Mouse (Mus musculus): ENCODE results near the gene Tph1. TPM values are rescaled to one million over a fixed set of nuclear protein-coding genes. Genes with fewer than 3 reads are reported as not detected.

The Tph1 gene
- polyA plus RNA-seq, 1 experiment from 2014 or later: 1.1 TPM

GRCm38 (mm10) chr7:46612421-46612937 lies 59.9 kb downstream of the Tph1 start:
- Histone ChIP-seq H3K9me3 (ENCODE audit: control insufficient read depth, low read length) (no peaks in the 10 kb centered on the region), H3K27ac (ENCODE audit: low read depth, low read length) (no peak overlapping the region), H3K4me1 (ENCODE audit: control insufficient read depth, insufficient read depth, low read length) (peaks cover 10% of the 10 kb centered on the region; the same call in 1 of the 2 replicates), H3K36me3 (ENCODE audit: control insufficient read depth, insufficient read depth, low read length) (no peaks in the 10 kb centered on the region), H3K4me3 (ENCODE audit: low read length) (no peak overlapping the region), H3K4me2 (replicated peaks; ENCODE audit: low read depth, low read length) (no peak overlapping the region), H3K27me3 (ENCODE audit: control insufficient read depth, insufficient read depth, low read length) (no peaks in the 10 kb centered on the region), H3K9ac (ENCODE audit: low read depth, low read length) (no peak overlapping the region)
- WGBS: 54% methylated on average over 6 of the region's 6 CpGs
- no peak for ATAC-seq (ENCODE audit: low FRiP score, low TSS enrichment)

GRCm38 (mm10) chr7:46611970-46612369 lies 60.4 kb downstream of the Tph1 start:
- no peak overlapping the region for H3K27ac ChIP-seq (ENCODE audit: low read depth, low read length)
- H3K36me3 ChIP-seq (ENCODE audit: control insufficient read depth, insufficient read depth, low read length): no peaks in the 10 kb centered on the region
- peaks cover 10% of the 10 kb centered on the region; the same call in 1 of the 2 replicates for H3K4me1 ChIP-seq (ENCODE audit: control insufficient read depth, insufficient read depth, low read length)
- 64% methylated on average over 9 of the region's 9 CpGs for WGBS
- H3K9me3 ChIP-seq (ENCODE audit: control insufficient read depth, low read length): no peaks in the 10 kb centered on the region
- H3K4me2 ChIP-seq (replicated peaks; ENCODE audit: low read depth, low read length): no peak overlapping the region
- no peaks in the 10 kb centered on the region for H3K27me3 ChIP-seq (ENCODE audit: control insufficient read depth, insufficient read depth, low read length)
- H3K9ac ChIP-seq (ENCODE audit: low read depth, low read length): no peak overlapping the region
- no peak for ATAC-seq (ENCODE audit: low FRiP score, low TSS enrichment)
- H3K4me3 ChIP-seq (ENCODE audit: low read length): no peak overlapping the region

GRCm38 (mm10) chr7:46609317-46609716 lies 63.0 kb downstream of the Tph1 start:
- WGBS: 96% methylated on average over 4 of the region's 4 CpGs
- no peak for ATAC-seq (ENCODE audit: low FRiP score, low TSS enrichment)
- H3K27me3 ChIP-seq (ENCODE audit: control insufficient read depth, insufficient read depth, low read length): no peaks in the 10 kb centered on the region
- H3K9me3 ChIP-seq (ENCODE audit: control insufficient read depth, low read length): no peaks in the 10 kb centered on the region
- H3K9ac ChIP-seq (ENCODE audit: low read depth, low read length): no peak overlapping the region
- H3K36me3 ChIP-seq (ENCODE audit: control insufficient read depth, insufficient read depth, low read length): no peaks in the 10 kb centered on the region
- H3K4me3 ChIP-seq (ENCODE audit: low read length): no peak overlapping the region
- H3K27ac ChIP-seq (ENCODE audit: low read depth, low read length): no peak overlapping the region
- peaks cover 5% of the 10 kb centered on the region; the same call in 1 of the 2 replicates for H3K4me1 ChIP-seq (ENCODE audit: control insufficient read depth, insufficient read depth, low read length)
- no peak overlapping the region for H3K4me2 ChIP-seq (replicated peaks; ENCODE audit: low read depth, low read length)

- WGBS: 55% methylated on average over 11 of the region's 11 CpGs
- Histone ChIP-seq H3K36me3 (ENCODE audit: control insufficient read depth, insufficient read depth, low read length) (no peaks in the 10 kb centered on the region), H3K4me2 (replicated peaks; ENCODE audit: low read depth, low read length) (no peak overlapping the region), H3K4me1 (ENCODE audit: control insufficient read depth, insufficient read depth, low read length) (no peaks in the 10 kb centered on the region), H3K9ac (ENCODE audit: low read depth, low read length) (no peak overlapping the region), H3K27ac (ENCODE audit: low read depth, low read length) (no peak overlapping the region), H3K4me3 (ENCODE audit: low read length) (no peak overlapping the region), H3K27me3 (ENCODE audit: control insufficient read depth, insufficient read depth, low read length) (no peaks in the 10 kb centered on the region), H3K9me3 (ENCODE audit: control insufficient read depth, low read length) (no peaks in the 10 kb centered on the region)
- peak; percentile 22; the same call in 1 of the 2 replicates for ATAC-seq (ENCODE audit: low FRiP score, low TSS enrichment)
These were observed 64.8 kb downstream of the Tph1 start for GRCm38 (mm10) chr7:46607428-46608055.

- H3K36me3 ChIP-seq (ENCODE audit: control insufficient read depth, insufficient read depth, low read length): no peaks in the 10 kb centered on the region
- no peaks in the 10 kb centered on the region for H3K27me3 ChIP-seq (ENCODE audit: control insufficient read depth, insufficient read depth, low read length)
- H3K4me2 ChIP-seq (replicated peaks; ENCODE audit: low read depth, low read length): no peak overlapping the region
- H3K27ac ChIP-seq (ENCODE audit: low read depth, low read length): no peak overlapping the region
- no peak overlapping the region for H3K9ac ChIP-seq (ENCODE audit: low read depth, low read length)
- peak; percentile 66 for ATAC-seq (ENCODE audit: low FRiP score, low TSS enrichment)
- no peaks in the 10 kb centered on the region for H3K4me1 ChIP-seq (ENCODE audit: control insufficient read depth, insufficient read depth, low read length)
- no peak overlapping the region for H3K4me3 ChIP-seq (ENCODE audit: low read length)
- no peaks in the 10 kb centered on the region for H3K9me3 ChIP-seq (ENCODE audit: control insufficient read depth, low read length)
- 52% methylated on average over 8 of the region's 8 CpGs for WGBS
These were observed 65.3 kb downstream of the Tph1 start for GRCm38 (mm10) chr7:46607031-46607426.

GRCm38 (mm10) chr7:46606391-46607030 lies 65.8 kb downstream of the Tph1 start:
- no peaks in the 10 kb centered on the region for H3K9me3 ChIP-seq (ENCODE audit: control insufficient read depth, low read length)
- H3K4me3 ChIP-seq (ENCODE audit: low read length): no peak overlapping the region
- no peaks in the 10 kb centered on the region for H3K4me1 ChIP-seq (ENCODE audit: control insufficient read depth, insufficient read depth, low read length)
- H3K4me2 ChIP-seq (replicated peaks; ENCODE audit: low read depth, low read length): no peak overlapping the region
- peak; percentile 59 for ATAC-seq (ENCODE audit: low FRiP score, low TSS enrichment)
- no peak overlapping the region for H3K9ac ChIP-seq (ENCODE audit: low read depth, low read length)
- H3K27ac ChIP-seq (ENCODE audit: low read depth, low read length): no peak overlapping the region
- WGBS: 78% methylated on average over 7 of the region's 7 CpGs
- no peaks in the 10 kb centered on the region for H3K27me3 ChIP-seq (ENCODE audit: control insufficient read depth, insufficient read depth, low read length)
- H3K36me3 ChIP-seq (ENCODE audit: control insufficient read depth, insufficient read depth, low read length): no peaks in the 10 kb centered on the region

GRCm38 (mm10) chr7:46603051-46603450 lies 69.3 kb downstream of the Tph1 start:
- H3K9ac ChIP-seq (ENCODE audit: low read depth, low read length): no peak overlapping the region
- no peaks in the 10 kb centered on the region for H3K36me3 ChIP-seq (ENCODE audit: control insufficient read depth, insufficient read depth, low read length)
- peaks cover 3% of the 10 kb centered on the region; the same call in 1 of the 2 replicates for H3K4me1 ChIP-seq (ENCODE audit: control insufficient read depth, insufficient read depth, low read length)
- no peak overlapping the region for H3K27ac ChIP-seq (ENCODE audit: low read depth, low read length)
- H3K27me3 ChIP-seq (ENCODE audit: control insufficient read depth, insufficient read depth, low read length): no peaks in the 10 kb centered on the region
- no peak overlapping the region for H3K4me2 ChIP-seq (replicated peaks; ENCODE audit: low read depth, low read length)
- H3K9me3 ChIP-seq (ENCODE audit: control insufficient read depth, low read length): no peaks in the 10 kb centered on the region
- ATAC-seq (ENCODE audit: low FRiP score, low TSS enrichment): no peak
- WGBS: 88% methylated on average over 7 of the region's 7 CpGs
- no peak overlapping the region for H3K4me3 ChIP-seq (ENCODE audit: low read length)

- H3K4me2 ChIP-seq (replicated peaks; ENCODE audit: low read depth, low read length): no peak overlapping the region
- H3K27me3 ChIP-seq (ENCODE audit: control insufficient read depth, insufficient read depth, low read length): no peaks in the 10 kb centered on the region
- WGBS: 70% methylated on average over 4 of the region's 4 CpGs
- no peak for ATAC-seq (ENCODE audit: low FRiP score, low TSS enrichment)
- H3K4me3 ChIP-seq (ENCODE audit: low read length): no peak overlapping the region
- peaks cover 3% of the 10 kb centered on the region; the same call in 1 of the 2 replicates for H3K4me1 ChIP-seq (ENCODE audit: control insufficient read depth, insufficient read depth, low read length)
- H3K9me3 ChIP-seq (ENCODE audit: control insufficient read depth, low read length): no peaks in the 10 kb centered on the region
- no peak overlapping the region for H3K9ac ChIP-seq (ENCODE audit: low read depth, low read length)
- no peaks in the 10 kb centered on the region for H3K36me3 ChIP-seq (ENCODE audit: control insufficient read depth, insufficient read depth, low read length)
- H3K27ac ChIP-seq (ENCODE audit: low read depth, low read length): no peak overlapping the region
These were observed 70.3 kb downstream of the Tph1 start for GRCm38 (mm10) chr7:46602079-46602478.

GRCm38 (mm10) chr7:46601097-46601496 lies 71.2 kb downstream of the Tph1 start:
- WGBS: 53% methylated on average over 5 of the region's 5 CpGs
- ATAC-seq (ENCODE audit: low FRiP score, low TSS enrichment): no peak
- Histone ChIP-seq H3K9me3 (ENCODE audit: control insufficient read depth, low read length) (no peaks in the 10 kb centered on the region), H3K27ac (ENCODE audit: low read depth, low read length) (no peak overlapping the region), H3K4me3 (ENCODE audit: low read length) (no peak overlapping the region), H3K9ac (ENCODE audit: low read depth, low read length) (no peak overlapping the region), H3K4me2 (replicated peaks; ENCODE audit: low read depth, low read length) (no peak overlapping the region), H3K4me1 (ENCODE audit: control insufficient read depth, insufficient read depth, low read length) (peaks cover 3% of the 10 kb centered on the region; the same call in 1 of the 2 replicates), H3K36me3 (ENCODE audit: control insufficient read depth, insufficient read depth, low read length) (no peaks in the 10 kb centered on the region), H3K27me3 (ENCODE audit: control insufficient read depth, insufficient read depth, low read length) (no peaks in the 10 kb centered on the region)
